Mouse (Mus musculus): ENCODE results near the gene Ostc.

DNA sequence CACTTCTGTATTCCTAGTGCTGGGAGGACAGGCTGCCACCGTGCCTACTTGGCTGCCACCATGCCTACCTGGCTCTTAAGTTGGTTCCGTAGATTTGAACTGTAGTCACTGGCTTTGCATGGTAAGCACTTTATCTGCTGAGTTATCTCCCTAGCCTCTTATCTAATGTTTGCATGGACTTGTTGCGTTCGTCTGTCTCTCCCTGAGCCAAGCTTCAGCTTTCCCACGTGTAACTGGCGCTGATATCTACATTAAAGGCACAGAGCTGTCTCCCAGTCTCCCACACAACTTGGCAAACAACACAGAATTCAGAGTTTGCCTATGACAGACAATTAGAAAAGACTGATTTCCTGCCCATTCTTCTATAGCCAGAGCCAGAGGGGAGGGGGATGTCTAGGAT, 48.6 kb downstream of the Ostc start:
- TF ChIP-seq CTCF (IDR thresholded peaks at IDR 0.05; ENCODE audit: low read depth): no peak
- no peak for TF ChIP-seq EP300 (IDR thresholded peaks at IDR 0.05; ENCODE audit: low read depth)
